Mouse (Mus musculus) brain, embryonic 14.5 days (tissue): ENCODE measurements around the gene Ddx49.

Experiments
- CTCF ChIP-seq: fragments of 200-500 bp; IDR thresholded peaks from 2 replicates; pipeline ENCODE4 v1.5.1; 2012; ENCODE audit warnings: inconsistent platforms, mild to moderate bottlenecking, moderate library complexity, borderline replicate concordance; ENCODE audit not compliant: insufficient read depth, insufficient read length; ENCODE audit errors: extremely low read depth
- POLR2A ChIP-seq: fragments of 200-500 bp; IDR thresholded peaks from 2 replicates; pipeline ENCODE4 v1.6.1; 2012; ENCODE audit warnings: mild to moderate bottlenecking, inconsistent platforms, borderline replicate concordance; ENCODE audit not compliant: poor library complexity, insufficient read depth, insufficient read length, severe bottlenecking; ENCODE audit errors: extremely low read depth

DNA sequence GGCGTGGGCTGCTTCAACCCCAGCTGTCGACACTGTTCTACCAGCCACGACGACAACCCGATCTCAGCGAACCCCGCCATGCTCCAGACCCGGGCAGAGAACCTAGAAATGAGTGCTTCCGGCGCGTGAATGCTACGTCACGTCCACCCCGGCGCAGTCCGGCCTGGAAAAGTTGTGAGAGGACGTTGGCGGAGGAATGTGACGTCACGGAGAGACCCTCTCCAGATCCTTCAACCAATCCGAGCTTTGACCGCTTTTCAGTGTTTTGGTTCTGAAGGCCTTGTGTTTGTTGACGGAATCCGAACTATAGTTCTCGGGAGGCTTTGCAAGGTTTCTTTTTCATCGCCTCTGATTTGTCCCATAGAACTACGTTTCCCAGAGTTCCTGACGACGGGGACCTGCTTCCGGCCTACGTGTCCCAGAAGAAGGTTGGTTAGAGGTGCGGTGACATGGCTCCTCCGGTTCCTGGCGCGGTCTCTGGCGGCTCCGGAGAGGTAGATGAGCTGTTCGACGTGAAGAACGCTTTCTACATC lies at the start of gene Ddx49, which contains the start of gene Cope:
- no peak for TF ChIP-seq POLR2A
- no peak for TF ChIP-seq CTCF
